Mouse (Mus musculus): ENCODE measurements around the gene Spo11. TPM values are rescaled to one million over a fixed set of nuclear protein-coding genes. Genes with fewer than 3 reads are reported as not detected.

The Spo11 gene
- total RNA-seq, 2 experiments from 2014 or later = not detected

GRCm38 (mm10) chr2:172959006-172959768, 18.3 kb upstream of the Spo11 start:
- no peak for DNase-seq

GRCm38 (mm10) chr2:172960350-172960749, 17.1 kb upstream of the Spo11 start:
- DNase-seq = no peak

- no peak for DNase-seq
Measured at GRCm38 (mm10) chr2:172961211-172961610, 16.3 kb upstream of the Spo11 start.

- DNase-seq = no peak
Measured at GRCm38 (mm10) chr2:172965249-172965648, 12.3 kb upstream of the Spo11 start.

GRCm38 (mm10) chr2:172966480-172966879, 11.0 kb upstream of the Spo11 start:
- no peak for DNase-seq

GRCm38 (mm10) chr2:172971865-172972264, 5.6 kb upstream of the Spo11 start:
- DNase-seq = no peak

- DNase-seq = no peak
Measured at GRCm38 (mm10) chr2:172973806-172974565, 3.5 kb upstream of the Spo11 start.

GRCm38 (mm10) chr2:172974701-172975100, 2.8 kb upstream of the Spo11 start:
- DNase-seq = no peak

GRCm38 (mm10) chr2:172975159-172975558, 2.3 kb upstream of the Spo11 start:
- DNase-seq = no peak

GRCm38 (mm10) chr2:172976661-172977238, 750 bp upstream of the Spo11 start:
- no peak for DNase-seq

GRCm38 (mm10) chr2:172978131-172978633, 682 bp downstream of the Spo11 start:
- DNase-seq = no peak

GRCm38 (mm10) chr2:172979666-172980345, 2.3 kb downstream of the Spo11 start:
- no peak for DNase-seq

GRCm38 (mm10) chr2:172982776-172983561, 5.5 kb downstream of the Spo11 start:
- no peak for DNase-seq

GRCm38 (mm10) chr2:172990161-172990560, 12.7 kb downstream of the Spo11 start:
- DNase-seq = peak; percentile 52

GRCm38 (mm10) chr2:172996207-172996606, 18.7 kb downstream of the Spo11 start:
- DNase-seq = peak; percentile 81

- DNase-seq = no peak
Measured at GRCm38 (mm10) chr2:172997748-172998147, 20.2 kb downstream of the Spo11 start.

GRCm38 (mm10) chr2:172998478-172998877, 21.0 kb downstream of the Spo11 start:
- DNase-seq = no peak

GRCm38 (mm10) chr2:172999630-173000284, 22.3 kb downstream of the Spo11 start, which contains the start of gene Rae1:
TSS of gene Rae1 (plus strand) at chr2:173000117.
- peak; percentile 99 for DNase-seq

GRCm38 (mm10) chr2:173000285-173000652, 22.8 kb downstream of the Spo11 start:
- peak; percentile 83 for DNase-seq

GRCm38 (mm10) chr2:173000921-173001320, 23.4 kb downstream of the Spo11 start:
- DNase-seq = no peak

GRCm38 (mm10) chr2:173003737-173004136, 26.2 kb downstream of the Spo11 start:
- no peak for DNase-seq

Measured in adrenal gland, postnatal 10 days (tissue).